Mouse (Mus musculus) brain, embryonic 14.5 days (tissue): ENCODE results near the gene Dkk3.

Source experiments
- CTCF ChIP-seq: fragments of 200-500 bp; IDR thresholded peaks from 2 replicates; pipeline ENCODE4 v1.5.1; 2012; ENCODE audit warnings: inconsistent platforms, mild to moderate bottlenecking, moderate library complexity, borderline replicate concordance; ENCODE audit not compliant: insufficient read depth, insufficient read length; ENCODE audit errors: extremely low read depth
- POLR2A ChIP-seq: fragments of 200-500 bp; IDR thresholded peaks from 2 replicates; pipeline ENCODE4 v1.6.1; 2012; ENCODE audit warnings: mild to moderate bottlenecking, inconsistent platforms, borderline replicate concordance; ENCODE audit not compliant: poor library complexity, insufficient read depth, insufficient read length, severe bottlenecking; ENCODE audit errors: extremely low read depth

DNA sequence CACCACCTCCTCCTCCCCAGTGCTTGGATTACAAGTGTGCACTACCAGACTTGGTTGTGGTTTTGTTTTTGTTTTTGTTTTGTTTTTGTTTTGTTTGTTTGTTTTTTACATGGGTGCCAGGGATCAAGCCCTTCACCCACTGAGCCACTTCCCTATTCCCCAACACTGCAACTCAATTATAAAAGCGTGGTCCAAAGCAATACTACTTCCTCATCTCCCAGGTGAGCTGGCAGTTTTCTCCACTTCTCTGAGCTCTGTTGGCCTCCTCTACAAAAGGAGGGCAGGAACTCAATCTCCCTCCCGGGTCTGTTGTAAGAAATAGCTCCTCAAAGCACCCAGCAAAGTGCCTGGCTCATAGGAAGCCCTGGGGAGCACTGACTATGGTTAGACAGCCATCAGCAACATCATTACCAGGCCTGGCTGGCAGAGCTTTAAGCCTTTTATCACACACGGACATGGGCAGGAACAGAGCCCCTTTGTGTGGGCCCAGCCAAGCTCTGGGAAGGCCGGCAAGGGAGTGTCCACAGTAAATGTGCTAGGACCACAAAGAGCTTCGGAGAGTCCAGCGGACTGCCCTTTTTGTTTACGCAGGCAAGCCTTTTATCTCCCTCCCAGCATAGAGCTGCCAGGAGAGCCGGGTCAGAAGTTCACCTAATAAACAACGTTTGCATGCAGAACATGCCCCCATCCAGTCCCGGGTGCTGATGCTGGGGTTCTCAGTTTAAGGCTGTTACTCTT, 11.3 kb upstream of the Dkk3 start:
- TF ChIP-seq CTCF (no peak), POLR2A (no peak)
